Mouse (Mus musculus): Measurements from ENCODE around the gene Olfr572.

The Olfr572 gene

GRCm38 (mm10) chr7:102924109-102924508 lies at the start of gene Olfr572:
TSS of gene Olfr572 (plus strand) at chr7:102924409.
- DNase-seq = no peak

- DNase-seq = no peak
These were observed 47.4 kb upstream of the Olfr572 start, which contains the start of gene Olfr568 for GRCm38 (mm10) chr7:102876822-102877221. TSS of gene Olfr568 (plus strand) at chr7:102877122.

- DNase-seq = no peak
These were observed 33.4 kb upstream of the Olfr572 start, which contains the start of gene Olfr569 for GRCm38 (mm10) chr7:102890782-102891181. TSS of gene Olfr569 (minus strand) at chr7:102890882.

- no peak for DNase-seq
These were observed 8.9 kb upstream of the Olfr572 start for GRCm38 (mm10) chr7:102915261-102915660.

- DNase-seq = no peak
These were observed 7.8 kb upstream of the Olfr572 start for GRCm38 (mm10) chr7:102916405-102916804.

GRCm38 (mm10) chr7:102917032-102917875 lies 7.0 kb upstream of the Olfr572 start, which contains the start of gene Olfr571:
TSS of gene Olfr571 (minus strand) at chr7:102917536.
- DNase-seq = no peak

- DNase-seq = no peak
These were observed 4.6 kb upstream of the Olfr572 start for GRCm38 (mm10) chr7:102919632-102920031.

- no peak for DNase-seq
These were observed 2.9 kb downstream of the Olfr572 start for GRCm38 (mm10) chr7:102927105-102927504.

- no peak for DNase-seq
These were observed 18.3 kb downstream of the Olfr572 start, which contains the start of gene Olfr573-ps1 for GRCm38 (mm10) chr7:102942475-102942874. TSS of gene Olfr573-ps1 (minus strand) at chr7:102942575.

- no peak for DNase-seq
These were observed 19.2 kb downstream of the Olfr572 start for GRCm38 (mm10) chr7:102943417-102943816.

- no peak for DNase-seq
These were observed 24.0 kb downstream of the Olfr572 start, which contains the start of gene Olfr574 for GRCm38 (mm10) chr7:102948167-102948566. TSS of gene Olfr574 (plus strand) at chr7:102948467.

GRCm38 (mm10) chr7:102950732-102951131 lies 26.5 kb downstream of the Olfr572 start:
- no peak for DNase-seq

- DNase-seq = no peak
These were observed 33.9 kb downstream of the Olfr572 start for GRCm38 (mm10) chr7:102958137-102958536.

GRCm38 (mm10) chr7:102958593-102958992 lies 34.4 kb downstream of the Olfr572 start, which contains the start of gene Olfr575:
TSS of gene Olfr575 (minus strand) at chr7:102958775.
- DNase-seq = no peak

GRCm38 (mm10) chr7:102962360-102962759 lies 38.2 kb downstream of the Olfr572 start, which contains the start of gene Olfr576:
TSS of gene Olfr576 (plus strand) at chr7:102962660.
- DNase-seq = no peak

GRCm38 (mm10) chr7:102974399-102974798 lies 50.2 kb downstream of the Olfr572 start:
- no peak for DNase-seq

GRCm38 (mm10) chr7:102975843-102976242 lies 51.6 kb downstream of the Olfr572 start, which contains the start of gene Olfr577:
TSS of gene Olfr577 (minus strand) at chr7:102975943.
- no peak for DNase-seq
